Mouse (Mus musculus) midbrain, embryonic 15.5 days (tissue): ENCODE results near the gene Mlst8. TPM values are rescaled to one million over a fixed set of nuclear protein-coding genes. Genes with fewer than 3 reads are reported as not detected.

Experiments used
- ATAC-seq: fragments of 200-750 bp; cut with Nextera tagmentation; replicated peaks from 2 replicates; pipeline ENCODE4 v1.8.0; 2017; ENCODE audit warnings: moderate TSS enrichment
- H3K27ac ChIP-seq: fragments of 300-500 bp; sonication (generic); 2 replicates; pipeline ENCODE4 v1.5.1; 2015; ENCODE audit warnings: mild to moderate bottlenecking, inconsistent platforms
- H3K27me3 ChIP-seq: fragments of 300-500 bp; sonication (generic); replicated peaks from 2 replicates; pipeline ENCODE4 v1.6.1; 2015; ENCODE audit warnings: inconsistent platforms
- H3K36me3 ChIP-seq: fragments of 300-500 bp; sonication (generic); replicated peaks from 2 replicates; pipeline ENCODE4 v1.6.1; 2015; ENCODE audit warnings: inconsistent platforms
- H3K4me1 ChIP-seq: fragments of 300-500 bp; sonication (generic); 2 replicates; pipeline ENCODE4 v1.6.1; 2015; ENCODE audit warnings: inconsistent platforms
- H3K4me2 ChIP-seq: fragments of 300-500 bp; sonication (generic); 2 replicates; pipeline ENCODE4 v1.6.1; 2015; ENCODE audit warnings: inconsistent platforms, mild to moderate bottlenecking, moderate library complexity
- H3K4me3 ChIP-seq: fragments of 300-500 bp; sonication (generic); 2 replicates; pipeline ENCODE4 v1.5.1; 2015; ENCODE audit warnings: mild to moderate bottlenecking, inconsistent platforms
- H3K9ac ChIP-seq: fragments of 300-500 bp; sonication (generic); 2 replicates; pipeline ENCODE4 v1.6.1; 2015; ENCODE audit warnings: mild to moderate bottlenecking, inconsistent platforms
- H3K9me3 ChIP-seq: fragments of 300-500 bp; sonication (generic); 2 replicates; pipeline ENCODE4 v1.6.1; 2016; ENCODE audit warnings: inconsistent platforms
- WGBS: fragments of 180-500 bp; shearing (Covaris S2); methylation state at CpG from one replicate; pipeline ENCODE4 v1.1.7; 2015; ENCODE audit warnings: mixed read lengths; 5-methylcytosine and 5-hydroxymethylcytosine counted together
- polyA plus RNA-seq: library from polyadenylated mRNA; unstranded; fragments of >200 nt; fragmentation: Nextera tagmentation; extraction: Ambion mirVana; gene quantifications from 2 replicates; pipeline ENCODE4 v1.2.1, GENCODE M21; 2015

Gene Mlst8
- polyA plus RNA-seq, 1 experiment from 2014 or later: 40.6 TPM

DNA sequence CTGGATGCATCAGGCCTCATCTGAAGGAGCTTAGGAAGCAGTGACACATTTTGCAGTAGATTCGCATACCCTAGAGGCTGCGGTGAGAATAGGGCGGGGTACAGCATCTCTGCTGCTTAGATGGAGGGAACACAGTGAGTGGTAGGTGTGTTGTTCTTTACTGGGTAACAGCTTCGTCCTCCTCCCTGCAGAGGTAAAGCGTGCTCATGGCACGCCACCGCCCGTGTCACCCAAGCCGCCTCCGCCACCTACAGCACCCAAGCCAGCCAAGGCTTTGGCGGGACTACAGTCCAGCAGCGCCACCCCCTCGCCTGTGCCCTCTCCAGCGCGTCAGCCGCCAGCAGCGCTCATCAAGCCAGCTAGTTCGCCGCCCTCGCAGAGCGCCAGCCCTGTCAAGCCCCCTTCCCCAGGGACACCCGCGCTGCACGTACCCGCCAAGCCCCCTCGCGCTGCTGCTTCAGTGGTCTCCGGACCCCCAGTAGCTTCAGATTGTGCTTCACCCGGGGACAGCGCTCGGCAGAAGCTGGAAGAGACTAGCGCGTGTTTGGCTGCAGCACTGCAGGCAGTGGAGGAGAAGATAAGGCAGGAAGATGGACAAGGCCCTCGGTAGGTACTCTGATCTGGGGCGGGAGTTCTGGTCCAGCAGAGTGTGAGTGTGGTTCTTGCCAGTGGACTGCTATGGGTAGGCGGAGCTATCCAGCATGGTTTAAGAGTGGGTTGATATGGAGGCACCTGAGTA lies 27.6 kb upstream of the Mlst8 start:
- peak overlapping the region; percentile 18; the same call in 1 of the 2 replicates for H3K9ac ChIP-seq
- WGBS: 23% methylated on average over 36 of the region's 36 CpGs
- no peak overlapping the region for H3K4me3 ChIP-seq
- H3K27me3 ChIP-seq: no peaks in the 10 kb centered on the region
- H3K9me3 ChIP-seq: no peaks in the 10 kb centered on the region
- H3K27ac ChIP-seq: peak overlapping the region; percentile 45
- no peak overlapping the region for H3K4me2 ChIP-seq
- no peak for ATAC-seq
- H3K36me3 ChIP-seq: peaks cover 73% of the 10 kb centered on the region
- H3K4me1 ChIP-seq: peaks cover 7% of the 10 kb centered on the region; the same call in 1 of the 2 replicates

DNA sequence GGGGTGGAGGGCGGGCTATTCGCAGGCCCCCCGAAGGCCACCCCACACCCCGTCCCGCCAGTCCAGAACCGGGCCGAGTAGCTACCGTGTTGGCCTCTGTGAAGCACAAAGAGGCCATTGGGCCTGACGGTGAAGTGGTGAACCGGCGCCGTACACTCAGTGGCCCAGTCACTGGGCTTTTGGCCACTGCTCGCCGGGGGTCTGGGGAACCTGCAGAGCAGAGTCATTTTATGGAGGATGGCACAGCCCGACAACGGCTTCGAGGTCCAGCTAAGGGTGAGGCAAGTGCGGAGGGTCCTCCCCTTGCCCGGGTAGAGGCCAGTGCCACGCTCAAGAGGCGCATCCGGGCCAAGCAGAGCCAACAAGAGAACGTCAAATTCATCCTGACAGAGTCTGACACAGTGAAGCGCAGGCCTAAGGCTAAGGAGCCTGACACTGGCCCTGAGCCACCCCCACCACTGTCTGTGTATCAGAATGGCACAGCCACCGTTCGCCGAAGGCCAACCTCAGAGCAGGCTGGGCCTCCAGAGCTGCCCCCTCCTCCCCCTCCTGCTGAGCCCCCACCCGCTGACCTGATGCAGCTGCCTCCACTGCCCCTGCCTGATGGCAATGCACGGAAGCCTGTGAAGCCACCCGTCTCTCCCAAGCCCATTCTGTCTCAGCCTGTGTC lies 26.5 kb upstream of the Mlst8 start:
- Histone ChIP-seq H3K4me1 (peaks cover 7% of the 10 kb centered on the region; the same call in 1 of the 2 replicates), H3K9me3 (no peaks in the 10 kb centered on the region), H3K4me2 (no peak overlapping the region), H3K27ac (no peak overlapping the region), H3K27me3 (no peaks in the 10 kb centered on the region), H3K36me3 (peaks cover 74% of the 10 kb centered on the region), H3K4me3 (no peak overlapping the region), H3K9ac (no peak overlapping the region)
- WGBS: 86% methylated on average over 30 of the region's 30 CpGs
- no peak for ATAC-seq

DNA sequence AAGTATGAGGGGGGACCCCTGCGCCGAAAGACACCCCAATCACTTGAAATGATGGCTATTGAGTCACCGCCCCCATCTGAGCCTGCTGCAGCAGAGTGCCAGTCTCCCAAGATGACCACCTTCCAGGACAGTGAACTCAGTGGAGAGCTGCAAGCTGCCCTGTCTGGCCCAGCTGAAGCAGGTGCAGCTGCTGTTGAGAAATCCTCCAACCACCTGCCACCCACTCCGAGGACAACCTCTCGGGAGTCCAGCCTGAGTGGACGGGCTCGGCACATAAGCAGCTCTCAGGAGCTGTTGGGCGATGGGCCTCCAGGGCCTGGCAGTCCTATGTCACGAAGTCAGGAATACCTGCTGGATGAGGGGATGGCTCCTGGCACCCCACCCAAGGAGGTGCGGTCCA lies 25.2 kb upstream of the Mlst8 start:
- no peak for ATAC-seq
- 96% methylated on average over 10 of the region's 10 CpGs for WGBS
- no peak overlapping the region for H3K4me3 ChIP-seq
- H3K4me2 ChIP-seq: no peak overlapping the region
- no peaks in the 10 kb centered on the region for H3K27me3 ChIP-seq
- H3K27ac ChIP-seq: no peak overlapping the region
- H3K36me3 ChIP-seq: peaks cover 71% of the 10 kb centered on the region
- H3K9ac ChIP-seq: no peak overlapping the region
- peaks cover 7% of the 10 kb centered on the region; the same call in 1 of the 2 replicates for H3K4me1 ChIP-seq
- no peaks in the 10 kb centered on the region for H3K9me3 ChIP-seq

DNA sequence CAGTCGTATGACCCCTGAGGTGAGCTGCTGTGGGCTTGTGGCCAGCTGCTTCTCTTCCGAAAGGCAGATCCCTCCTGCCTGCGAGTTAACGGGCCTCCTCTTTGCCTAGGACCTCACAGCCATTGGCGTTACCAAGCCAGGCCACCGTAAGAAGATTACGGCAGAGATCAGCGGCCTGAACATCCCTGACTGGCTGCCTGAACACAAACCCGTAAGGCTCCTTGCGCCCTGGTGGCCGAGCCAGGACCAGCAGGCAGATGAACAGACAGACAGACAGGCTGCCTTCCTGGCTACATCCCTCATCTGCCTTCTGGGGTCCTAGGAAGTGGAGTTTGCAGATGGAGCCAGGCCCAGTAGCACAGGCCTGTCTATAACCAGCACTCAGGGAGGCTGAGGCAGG lies 23.3 kb upstream of the Mlst8 start:
- Histone ChIP-seq H3K36me3 (peaks cover 77% of the 10 kb centered on the region), H3K4me1 (peaks cover 7% of the 10 kb centered on the region; the same call in 1 of the 2 replicates), H3K9me3 (no peaks in the 10 kb centered on the region), H3K9ac (no peak overlapping the region), H3K27me3 (no peaks in the 10 kb centered on the region), H3K4me2 (no peak overlapping the region), H3K27ac (no peak overlapping the region), H3K4me3 (no peak overlapping the region)
- no peak for ATAC-seq
- WGBS: 29% methylated on average over 11 of the region's 11 CpGs

DNA sequence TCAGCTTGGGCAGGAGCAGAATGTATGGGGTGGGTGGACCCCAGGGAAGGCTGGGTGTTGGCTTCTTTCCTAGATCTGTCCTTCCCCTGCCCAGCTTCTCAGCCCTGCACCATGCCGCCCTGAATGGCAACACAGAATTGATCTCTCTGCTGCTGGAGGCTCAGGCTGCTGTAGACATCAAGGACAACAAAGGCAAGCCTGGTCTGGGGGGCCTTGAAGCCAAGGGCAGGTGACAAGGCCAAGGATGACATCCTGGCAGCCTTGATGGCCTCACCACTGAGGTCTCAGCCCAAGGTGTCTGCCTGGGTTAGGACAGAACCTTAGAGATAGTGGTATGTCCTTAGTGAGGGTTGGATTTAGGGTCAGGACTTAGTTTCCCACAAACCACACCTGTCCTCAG lies 17.1 kb upstream of the Mlst8 start:
- WGBS: 76% methylated on average over 1 of the region's 1 CpGs
- Histone ChIP-seq H3K4me1 (peaks cover 5% of the 10 kb centered on the region; the same call in 1 of the 2 replicates), H3K4me3 (no peak overlapping the region), H3K27me3 (no peaks in the 10 kb centered on the region), H3K4me2 (no peak overlapping the region), H3K36me3 (peaks cover 51% of the 10 kb centered on the region), H3K9ac (no peak overlapping the region), H3K9me3 (no peaks in the 10 kb centered on the region), H3K27ac (no peak overlapping the region)
- ATAC-seq: no peak

DNA sequence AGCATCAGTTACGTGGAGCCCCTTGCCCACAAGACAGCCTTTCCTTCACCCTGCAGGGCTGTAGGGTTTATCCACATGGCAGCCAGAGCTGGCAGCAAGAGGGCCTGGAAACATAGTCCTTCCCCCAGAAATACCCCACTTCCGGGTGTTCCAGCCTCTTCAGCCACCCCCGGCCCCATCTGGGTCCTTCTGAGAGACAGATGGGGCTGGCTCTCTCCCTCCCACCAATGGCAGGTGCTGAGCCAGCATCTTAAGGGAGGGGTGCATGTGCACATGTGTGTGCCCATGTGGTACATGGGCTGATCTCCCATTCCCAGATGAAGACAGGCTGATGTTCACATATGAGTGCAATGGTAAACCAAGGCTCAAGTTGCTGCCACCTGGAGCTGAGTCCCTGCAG lies 16.6 kb upstream of the Mlst8 start:
- 0 out of 2 replicates have a peak overlapping the region, but pooled peaks have one; percentile 32 for H3K27ac ChIP-seq
- peaks cover 11% of the 10 kb centered on the region for H3K4me1 ChIP-seq
- H3K9ac ChIP-seq: no peak overlapping the region
- no peak for ATAC-seq
- no peaks in the 10 kb centered on the region for H3K9me3 ChIP-seq
- H3K4me2 ChIP-seq: no peak overlapping the region
- no peaks in the 10 kb centered on the region for H3K27me3 ChIP-seq
- H3K36me3 ChIP-seq: peaks cover 45% of the 10 kb centered on the region
- 79% methylated on average over 3 of the region's 3 CpGs for WGBS
- no peak overlapping the region for H3K4me3 ChIP-seq

DNA sequence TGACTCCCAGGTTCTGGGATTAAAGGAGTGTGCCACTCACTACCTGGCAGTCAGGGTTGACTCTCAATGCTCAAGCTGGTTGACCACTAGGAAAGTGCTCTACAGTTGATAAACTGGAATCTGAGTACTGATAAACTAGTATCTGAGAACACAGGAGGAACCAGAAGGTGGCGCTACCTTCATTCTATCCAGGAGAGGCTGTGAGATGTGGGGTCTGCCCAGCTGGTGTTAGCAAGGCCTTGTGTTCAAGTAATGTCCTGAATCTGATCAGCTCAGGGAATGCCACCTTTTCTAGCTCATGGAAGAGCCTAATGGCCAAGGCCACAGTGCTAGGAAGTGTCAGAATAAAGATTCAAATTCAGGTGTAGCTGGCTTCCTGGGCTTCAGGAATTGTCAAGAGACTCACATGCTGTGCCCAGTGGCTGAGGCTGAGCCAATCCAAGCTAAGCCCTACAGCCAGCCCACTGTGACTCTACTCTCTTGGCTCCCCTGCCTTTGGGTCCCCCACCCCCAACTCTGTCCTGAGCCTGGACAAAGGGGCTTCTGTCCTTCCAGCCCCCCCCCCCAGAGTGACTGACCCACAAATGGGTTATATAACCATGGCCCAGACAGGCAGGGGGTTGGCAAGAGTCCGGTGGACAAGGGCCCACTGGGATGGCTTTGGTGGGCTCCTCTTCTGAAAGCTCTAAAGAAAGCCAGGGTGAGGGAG lies 15.9 kb upstream of the Mlst8 start:
- WGBS: 47% methylated on average over 2 of the region's 2 CpGs
- Histone ChIP-seq H3K4me3 (no peak overlapping the region), H3K4me2 (no peak overlapping the region), H3K4me1 (peaks cover 17% of the 10 kb centered on the region), H3K27ac (no peak overlapping the region), H3K27me3 (no peaks in the 10 kb centered on the region), H3K9ac (no peak overlapping the region), H3K9me3 (no peaks in the 10 kb centered on the region), H3K36me3 (peaks cover 40% of the 10 kb centered on the region)
- peak; percentile 38 for ATAC-seq

DNA sequence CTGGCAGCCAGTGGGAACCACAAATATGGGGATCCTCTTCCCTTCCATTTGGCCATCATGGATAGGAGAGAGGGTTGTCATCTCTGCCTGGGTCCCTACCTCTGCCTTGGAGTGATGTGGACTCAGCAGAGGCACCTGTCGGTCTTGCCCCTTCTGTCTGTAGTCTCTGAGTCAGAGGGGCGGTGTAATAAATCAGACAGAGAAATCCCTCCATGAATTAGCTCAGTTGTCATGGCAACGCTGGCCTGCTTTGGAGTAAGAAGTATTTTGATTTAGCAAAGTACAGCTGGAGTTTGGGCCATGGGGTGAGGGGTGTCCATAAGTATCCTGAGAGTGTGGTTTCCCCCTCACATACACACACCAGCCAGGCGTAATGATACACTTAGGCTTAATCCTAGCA lies 11.5 kb upstream of the Mlst8 start:
- no peak for ATAC-seq
- no peaks in the 10 kb centered on the region for H3K36me3 ChIP-seq
- H3K9ac ChIP-seq: 0 out of 2 replicates have a peak overlapping the region, but pooled peaks have one; percentile 97
- 61% methylated on average over 4 of the region's 4 CpGs for WGBS
- H3K27me3 ChIP-seq: no peaks in the 10 kb centered on the region
- H3K9me3 ChIP-seq: no peaks in the 10 kb centered on the region
- H3K4me2 ChIP-seq: peak overlapping the region; percentile 91
- peak overlapping the region; percentile 98 for H3K27ac ChIP-seq
- peaks cover 36% of the 10 kb centered on the region for H3K4me1 ChIP-seq
- peak overlapping the region; percentile 98; the same call in 1 of the 2 replicates for H3K4me3 ChIP-seq

DNA sequence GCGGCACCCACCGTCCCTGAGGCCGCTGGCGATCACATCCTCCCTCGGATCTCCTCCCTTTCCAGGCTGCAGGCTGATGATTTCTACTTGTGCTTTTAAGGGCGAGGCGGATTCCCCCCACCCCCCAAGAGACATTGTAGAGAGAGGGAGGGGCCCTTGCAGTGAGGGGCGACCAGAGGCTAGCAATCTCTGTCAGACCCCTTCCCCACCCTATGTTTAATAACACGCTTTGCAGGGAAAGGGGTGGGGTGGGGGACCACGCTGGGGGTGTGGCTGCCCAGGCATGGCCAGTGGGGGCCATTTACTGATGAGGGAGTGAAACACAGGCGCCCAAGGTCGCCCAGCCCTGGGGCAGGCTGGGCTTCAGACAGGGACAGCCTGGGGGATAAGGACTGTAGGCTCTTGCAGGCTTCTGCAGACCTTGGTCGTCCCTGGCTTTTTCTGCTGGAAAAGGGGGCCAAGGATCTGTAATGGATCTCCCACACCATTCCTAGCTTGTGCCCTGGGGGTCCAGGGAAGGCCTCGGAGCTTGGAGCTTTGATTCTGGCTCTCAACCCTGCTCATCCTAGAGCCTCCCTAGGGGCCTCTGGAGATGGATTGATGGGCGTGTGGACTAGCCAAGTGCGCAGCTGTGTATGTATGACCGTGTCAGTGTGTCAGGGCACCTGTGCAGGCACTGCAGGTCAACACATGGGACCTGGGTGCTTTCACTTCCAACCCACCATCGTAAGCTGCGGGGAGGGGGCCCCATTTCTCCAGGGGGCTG lies 10.6 kb upstream of the Mlst8 start:
- peak; percentile 43 for ATAC-seq
- Histone ChIP-seq H3K4me2 (peak overlapping the region; percentile 91), H3K4me1 (peaks cover 38% of the 10 kb centered on the region), H3K9me3 (no peaks in the 10 kb centered on the region), H3K4me3 (peak overlapping the region; percentile 98), H3K27me3 (no peaks in the 10 kb centered on the region), H3K9ac (peak overlapping the region; percentile 97), H3K27ac (peak overlapping the region; percentile 98), H3K36me3 (no peaks in the 10 kb centered on the region)
- 14% methylated on average over 19 of the region's 19 CpGs for WGBS

DNA sequence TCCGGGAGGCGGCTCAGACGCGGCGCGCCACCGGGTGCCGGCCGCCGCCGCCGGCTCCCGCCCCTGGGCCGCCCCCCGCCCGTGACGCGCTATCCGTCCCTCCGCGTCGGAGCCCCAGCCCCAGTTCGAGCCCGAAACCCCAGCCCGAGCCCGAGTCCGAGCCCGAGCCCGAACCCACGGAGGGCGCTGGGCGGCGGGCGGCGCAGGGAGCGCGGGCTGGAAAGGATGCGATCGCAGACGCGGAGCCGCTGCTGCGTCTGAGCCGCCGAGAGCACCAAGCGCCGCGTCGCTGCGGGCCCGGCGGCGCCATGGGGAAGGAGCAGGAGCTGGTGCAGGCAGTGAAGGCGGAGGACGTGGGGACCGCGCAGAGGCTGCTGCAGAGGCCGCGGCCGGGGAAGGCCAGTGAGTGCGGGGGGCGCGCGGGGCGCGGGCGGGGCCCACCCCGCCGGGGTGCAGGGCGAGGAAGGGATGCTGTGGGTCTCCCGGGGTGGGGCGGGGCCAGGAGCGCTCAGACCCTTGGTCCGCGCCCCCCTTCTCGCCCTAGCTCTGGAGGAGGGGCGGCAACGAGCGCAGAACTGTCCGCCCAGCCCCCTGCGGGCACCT lies 9.9 kb upstream of the Mlst8 start:
- H3K27ac ChIP-seq: peak overlapping the region; percentile 98
- H3K27me3 ChIP-seq: no peaks in the 10 kb centered on the region

DNA sequence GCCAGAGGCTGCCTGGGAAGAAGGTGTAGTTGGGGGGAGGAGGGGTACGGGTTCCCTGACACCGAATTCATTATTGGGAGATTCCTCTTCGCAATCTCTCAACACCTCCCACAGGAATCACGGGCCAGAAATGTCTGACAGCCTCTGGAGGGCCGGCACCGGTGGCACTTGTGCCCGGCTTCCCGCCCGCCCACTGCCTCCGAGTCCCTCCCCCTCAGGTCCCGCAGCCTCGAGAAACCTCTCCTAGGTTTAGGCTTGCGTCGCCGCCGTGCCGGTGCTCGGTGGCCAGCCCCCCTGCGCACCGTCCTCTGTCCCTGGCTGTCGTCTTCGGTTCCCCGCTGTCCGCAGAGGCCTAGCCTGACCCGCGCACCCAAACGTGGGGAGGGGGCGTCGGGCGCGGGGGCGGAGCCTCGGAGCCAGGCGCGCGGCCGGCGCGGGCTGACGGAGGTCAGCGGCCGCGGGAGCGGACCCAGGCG lies 9.3 kb upstream of the Mlst8 start, which contains the start of gene Caskin1:
TSS of gene Caskin1 (plus strand) at position 416 of the 476 bp plus-strand sequence.
- Histone ChIP-seq H3K9ac (peak within 1 kb of the TSS; percentile 97), H3K27me3 (no peaks in the 10 kb centered on the region), H3K4me1 (peaks cover 38% of the 10 kb centered on the region), H3K4me2 (peak within 1 kb of the TSS; percentile 91), H3K9me3 (no peaks in the 10 kb centered on the region), H3K27ac (peak within 1 kb of the TSS; percentile 98), H3K36me3 (no peaks in the 10 kb centered on the region), H3K4me3 (peak within 1 kb of the TSS; percentile 98)
- WGBS: under 1% methylated on average over 41 of the region's 45 CpGs
- ATAC-seq: peak; percentile 64

More for the DNA sequence above, 9.9 kb upstream of the Mlst8 start:
- no peaks in the 10 kb centered on the region for H3K36me3 ChIP-seq
- H3K4me2 ChIP-seq: peak overlapping the region; percentile 91
- H3K4me1 ChIP-seq: peaks cover 38% of the 10 kb centered on the region
- H3K9me3 ChIP-seq: no peaks in the 10 kb centered on the region
- peak overlapping the region; percentile 98 for H3K4me3 ChIP-seq
- WGBS: 1% methylated on average over 59 of the region's 81 CpGs
- peak overlapping the region; percentile 97 for H3K9ac ChIP-seq
- peak; percentile 74 for ATAC-seq
